Mouse (Mus musculus) lung, postnatal 14 days (tissue): ENCODE data around the gene B4galt2.
A peak's percentile ranks its signal among the peaks of the same experiment; 100 is the strongest.

Experiments
- DNase-seq: peaks from one replicate; pipeline ENCODE4 v3.0.0; 2021

B4galt2 gene

GRCm38 (mm10) chr4:117831920-117832691, 51.2 kb downstream of the B4galt2 start:
- DNase-seq = peak; percentile 37

GRCm38 (mm10) chr4:117831499-117831898, 51.8 kb downstream of the B4galt2 start:
- no peak for DNase-seq

GRCm38 (mm10) chr4:117830801-117831200, 52.5 kb downstream of the B4galt2 start:
- no peak for DNase-seq

DNA sequence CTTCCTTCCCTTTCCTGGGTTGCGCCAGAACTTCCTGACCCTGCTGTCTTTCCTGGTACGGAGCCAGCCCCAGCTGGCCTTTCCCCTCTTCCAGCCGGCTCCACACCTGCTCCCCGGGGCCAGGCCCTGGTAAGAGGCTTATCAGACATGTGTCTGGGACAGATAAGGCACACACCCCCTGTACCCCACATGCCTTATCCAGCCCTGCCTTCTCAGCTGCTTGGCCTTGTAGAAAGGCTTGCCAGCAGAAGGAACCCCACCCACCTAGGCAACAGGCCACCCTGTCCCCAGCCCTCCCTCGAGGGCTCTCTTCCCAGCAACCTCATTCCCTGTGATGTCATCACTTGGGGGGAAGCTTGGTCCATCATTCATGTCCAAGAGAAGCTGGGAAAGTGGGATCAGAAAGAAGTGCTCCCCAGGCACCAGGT, 53.1 kb downstream of the B4galt2 start:
- DNase-seq = peak; percentile 68

- DNase-seq = peak; percentile 82
Measured at GRCm38 (mm10) chr4:117829260-117830123, 53.8 kb downstream of the B4galt2 start.

- DNase-seq = no peak
Measured at GRCm38 (mm10) chr4:117828572-117829145, 54.6 kb downstream of the B4galt2 start.
